Mouse (Mus musculus) left cerebral cortex, adult 18-20 months (tissue): Measurements from ENCODE around the gene Igsf8. TPM values are rescaled to one million over a fixed set of nuclear protein-coding genes. Genes with fewer than 3 reads are reported as not detected.

Experiments
- DNase-seq, 2 experiments: peaks; one replicate each; pipeline ENCODE4 v3.0.0; 2021 to 2022; ENCODE audit warnings: low spot score in 2 of 2, mixed read lengths in 1 of 2
- total RNA-seq, 2 experiments: library from RNA; stranded (reverse); gene quantifications; 2 replicates each; pipeline ENCODE4 v1.2.3; 2021

Gene Igsf8
- total RNA-seq, 2 experiments from 2014 or later, result 278 to 283 TPM

- no peak for DNase-seq
Measured at GRCm38 (mm10) chr1:172301180-172301579, 39.7 kb downstream of the Igsf8 start.

- DNase-seq, result no peak
Measured at GRCm38 (mm10) chr1:172302311-172302710, 40.9 kb downstream of the Igsf8 start.

GRCm38 (mm10) chr1:172302851-172303250 lies 41.4 kb downstream of the Igsf8 start:
- DNase-seq, result no peak

- DNase-seq, result peak in 1 of 2 experiments; percentile 35
Measured at GRCm38 (mm10) chr1:172304443-172304842, 43.0 kb downstream of the Igsf8 start.

GRCm38 (mm10) chr1:172305153-172305552 lies 43.7 kb downstream of the Igsf8 start:
- no peak for DNase-seq

GRCm38 (mm10) chr1:172305635-172306034 lies 44.2 kb downstream of the Igsf8 start:
- DNase-seq, result no peak

GRCm38 (mm10) chr1:172306196-172306595 lies 44.8 kb downstream of the Igsf8 start:
- no peak for DNase-seq

GRCm38 (mm10) chr1:172306885-172307284 lies 45.4 kb downstream of the Igsf8 start:
- no peak for DNase-seq

GRCm38 (mm10) chr1:172307936-172308335 lies 46.5 kb downstream of the Igsf8 start:
- no peak for DNase-seq

GRCm38 (mm10) chr1:172308409-172308808 lies 47.0 kb downstream of the Igsf8 start:
- DNase-seq, result no peak

- peak; percentile 86 to 93 for DNase-seq
Measured at GRCm38 (mm10) chr1:172309699-172310398, 48.4 kb downstream of the Igsf8 start.

- DNase-seq, result peak in 1 of 2 experiments; percentile 62
Measured at GRCm38 (mm10) chr1:172311248-172311906, 49.9 kb downstream of the Igsf8 start.

GRCm38 (mm10) chr1:172311921-172312767 lies 50.7 kb downstream of the Igsf8 start:
- peak; percentile 72 to 87 for DNase-seq

GRCm38 (mm10) chr1:172312768-172313561 lies 51.5 kb downstream of the Igsf8 start:
- peak in 1 of 2 experiments; percentile 69 for DNase-seq

- peak in 1 of 2 experiments; percentile 44 for DNase-seq
Measured at GRCm38 (mm10) chr1:172313613-172314411, 52.4 kb downstream of the Igsf8 start.

GRCm38 (mm10) chr1:172314911-172315310 lies 53.5 kb downstream of the Igsf8 start:
- DNase-seq, result peak in 1 of 2 experiments; percentile 18

GRCm38 (mm10) chr1:172317431-172317830 lies 56.0 kb downstream of the Igsf8 start:
- peak in 1 of 2 experiments; percentile 15 for DNase-seq

- no peak for DNase-seq
Measured at GRCm38 (mm10) chr1:172317946-172318345, 56.5 kb downstream of the Igsf8 start.

GRCm38 (mm10) chr1:172318424-172319035 lies 57.1 kb downstream of the Igsf8 start:
- DNase-seq, result peak in 1 of 2 experiments; percentile 52
